Mouse (Mus musculus) monocyte, adult 2 months (primary cell): ENCODE results near the gene 2310039H08Rik.

ENCODE experiments used
- DNase-seq, 2 experiments: peaks; one replicate each; pipeline ENCODE4 v3.0.0; 2022; ENCODE audit warnings: low spot score in 2 of 2, low read depth in 1 of 2

2310039H08Rik gene

GRCm38 (mm10) chr17:46808376-46808775 is 35.9 kb downstream of the 2310039H08Rik start:
- DNase-seq = no peak

- no peak for DNase-seq
Observed at GRCm38 (mm10) chr17:46809131-46809830, 36.8 kb downstream of the 2310039H08Rik start.

GRCm38 (mm10) chr17:46810672-46811071 is 38.2 kb downstream of the 2310039H08Rik start:
- no peak for DNase-seq

GRCm38 (mm10) chr17:46812442-46812841 is 40.0 kb downstream of the 2310039H08Rik start:
- no peak for DNase-seq

GRCm38 (mm10) chr17:46813637-46814036 is 41.2 kb downstream of the 2310039H08Rik start:
- DNase-seq = no peak

GRCm38 (mm10) chr17:46814497-46814896 is 42.1 kb downstream of the 2310039H08Rik start:
- DNase-seq = no peak

GRCm38 (mm10) chr17:46816306-46816705 is 43.9 kb downstream of the 2310039H08Rik start:
- no peak for DNase-seq

- DNase-seq = no peak
Observed at GRCm38 (mm10) chr17:46817734-46818158, 45.3 kb downstream of the 2310039H08Rik start.

GRCm38 (mm10) chr17:46820628-46821027 is 48.2 kb downstream of the 2310039H08Rik start:
- no peak for DNase-seq
